Mouse (Mus musculus) MEL (cell line): Measurements from ENCODE around the gene Apoc4.

ENCODE experiments used
- CHD2 ChIP-seq: IDR thresholded peaks from 2 replicates; pipeline ENCODE4 v1.6.1; 2011; ENCODE audit warnings: low read length, improper control_type of control experiment
- CTCF ChIP-seq, 3 experiments: IDR thresholded peaks in 2 of 3; conservative IDR thresholded peaks in 1 of 3; 2 replicates each; pipeline ENCODE4 v1.5.1; 2011 to 2012; ENCODE audit warnings: low read length in 3 of 3, low read depth in 2 of 3, mild to moderate bottlenecking in 2 of 3, improper control_type of control experiment in 1 of 3, inconsistent platforms in 1 of 3, mixed read lengths in 1 of 3, moderate library complexity in 1 of 3; ENCODE audit not compliant: control insufficient read depth in 1 of 3, insufficient read depth in 1 of 3, poor library complexity in 1 of 3, severe bottlenecking in 1 of 3
- ELF1 ChIP-seq: IDR thresholded peaks from 2 replicates; pipeline ENCODE4 v1.6.1; 2014; ENCODE audit warnings: low read depth, mild to moderate bottlenecking, inconsistent platforms, low read length, improper control_type of control experiment, moderate library complexity
- GABPA ChIP-seq: IDR thresholded peaks from 2 replicates; pipeline ENCODE4 v1.6.1; 2012; ENCODE audit warnings: low read depth, mild to moderate bottlenecking, inconsistent platforms, low read length, improper control_type of control experiment, moderate library complexity
- GATA1 ChIP-seq: IDR thresholded peaks from 2 replicates; pipeline ENCODE4 v1.6.1; 2011; ENCODE audit warnings: low read depth, low read length, improper control_type of control experiment
- MAFK ChIP-seq: IDR thresholded peaks from 2 replicates; pipeline ENCODE4 v1.6.1; 2011; ENCODE audit warnings: low read depth, mild to moderate bottlenecking, low read length, improper control_type of control experiment, borderline replicate concordance
- MAX ChIP-seq: IDR thresholded peaks from 2 replicates; pipeline ENCODE4 v1.6.1; 2011; ENCODE audit warnings: low read length, improper control_type of control experiment
- MEF2A ChIP-seq: IDR thresholded peaks from 2 replicates; pipeline ENCODE4 v1.6.1; 2014; ENCODE audit warnings: low read depth, mild to moderate bottlenecking, inconsistent platforms, low read length, improper control_type of control experiment; ENCODE audit not compliant: poor library complexity, insufficient replicate concordance, severe bottlenecking; ENCODE audit errors: extremely low read depth
- MXI1 ChIP-seq: IDR thresholded peaks from 2 replicates; pipeline ENCODE4 v1.6.1; 2011; ENCODE audit warnings: mild to moderate bottlenecking, low read depth, low read length, improper control_type of control experiment
- POLR2A ChIP-seq, 2 experiments: IDR thresholded peaks; 2 replicates each; pipeline ENCODE4 v1.6.1; 2011 to 2012; ENCODE audit warnings: low read length in 2 of 2, mild to moderate bottlenecking in 2 of 2, control low read depth in 1 of 2, improper control_type of control experiment in 1 of 2, low read depth in 1 of 2, moderate library complexity in 1 of 2; ENCODE audit not compliant: control insufficient read depth in 1 of 2, insufficient read depth in 1 of 2, poor library complexity in 1 of 2
- SIN3A ChIP-seq: IDR thresholded peaks from 2 replicates; pipeline ENCODE4 v1.6.1; 2012; ENCODE audit warnings: low read length, improper control_type of control experiment, inconsistent platforms
- TAL1 ChIP-seq: IDR thresholded peaks from 2 replicates; pipeline ENCODE4 v1.6.1; 2012; ENCODE audit warnings: mild to moderate bottlenecking, inconsistent platforms, low read length, moderate library complexity, mixed read lengths

- TF ChIP-seq MAFK (no peak), CHD2 (no peak), MXI1 (no peak), CTCF (IDR thresholded peaks at IDR 0.05 in 2 of 3, conservative IDR thresholded peaks at IDR 0.05 in 1 of 3; ENCODE audit: control insufficient read depth in 1 of 3, insufficient read depth in 1 of 3, low read depth in 2 of 3, low read length in 3 of 3, poor library complexity in 1 of 3, severe bottlenecking in 1 of 3) (no peak), POLR2A (IDR thresholded peaks at IDR 0.05; ENCODE audit: control insufficient read depth in 1 of 2, insufficient read depth in 1 of 2, low read depth in 1 of 2, low read length in 2 of 2, poor library complexity in 1 of 2) (no peak), ELF1 (no peak), TAL1 (no peak), MAX (no peak), GATA1 (no peak), MEF2A (no peak), GABPA (no peak), SIN3A (no peak)
Observed at GRCm38 (mm10) chr7:19716822-19717221, 35.5 kb upstream of the Apoc4 start.
